Mouse (Mus musculus) brain, adult 10 weeks (tissue): ENCODE measurements around the gene Kcnh2. TPM values are rescaled to one million over a fixed set of nuclear protein-coding genes. Genes with fewer than 3 reads are reported as not detected.

ENCODE experiments used
- polyA plus RNA-seq: library from polyadenylated mRNA; stranded (reverse); fragments of 350-450 nt; fragmentation: Illumina TruSeq; extraction: RNeasy Lipid Tissue Mini Kit (QIAGEN cat#74804); gene quantifications from one replicate; pipeline ENCODE4 v1.2.3, GENCODE M21; 2015; ENCODE audit warnings: low read depth, low replicate concordance

Kcnh2 gene
- polyA plus RNA-seq, result 22.7 TPM

DNA sequence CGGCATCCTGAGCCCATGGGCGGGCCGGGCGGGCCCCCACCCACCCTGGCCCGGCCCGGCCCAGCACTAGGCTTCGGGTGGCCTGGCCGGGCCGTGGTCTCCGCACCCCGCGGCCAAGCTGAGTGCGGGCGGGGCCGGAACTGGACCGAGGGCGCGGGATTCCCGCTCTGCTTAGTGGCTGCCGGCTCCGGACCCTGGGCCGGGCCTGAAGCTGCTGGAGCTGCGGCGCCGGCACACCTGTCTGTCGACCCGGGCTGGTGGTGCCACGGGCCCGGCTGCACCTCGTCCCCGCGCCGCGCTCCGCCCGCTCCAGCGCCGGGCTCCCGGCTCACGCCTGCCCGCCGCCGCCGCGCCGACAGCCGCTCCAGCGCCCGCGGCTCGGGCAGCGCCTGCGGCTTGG lies at the start of gene Kcnh2:
TSS of gene Kcnh2 (minus strand) at position 327 of the 400 bp plus-strand sequence.

DNA sequence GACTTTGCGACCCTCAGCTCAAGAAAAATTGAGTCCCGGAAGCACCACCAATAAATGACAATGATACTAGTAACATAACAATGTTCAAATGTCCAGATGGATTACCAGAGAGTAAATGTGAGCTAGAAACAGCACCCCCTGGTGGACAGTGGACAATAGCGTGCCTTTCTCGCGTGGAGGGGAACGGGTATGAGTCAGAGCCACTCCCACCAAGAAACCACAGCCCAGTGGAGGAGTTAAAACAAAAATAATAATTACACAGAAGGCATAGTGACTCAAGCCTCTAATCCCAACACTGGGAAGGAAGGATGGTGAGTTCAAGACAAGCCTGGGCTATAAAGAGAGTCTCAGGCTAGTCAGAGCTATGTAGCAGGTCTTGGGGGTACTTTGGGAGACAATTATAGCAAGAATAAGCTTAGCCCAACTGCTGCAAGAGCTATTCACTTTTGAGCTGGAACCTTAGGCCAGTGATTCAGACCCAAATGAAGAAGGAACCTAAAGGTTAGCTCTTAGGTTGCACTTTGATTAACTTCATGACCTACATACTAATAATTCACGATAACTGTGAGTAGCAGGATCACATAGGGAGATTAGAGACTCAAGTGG lies 42.1 kb upstream of the Kcnh2 start, which contains the start of gene Abcb8:
TSS of gene Abcb8 (plus strand) at position 272 of the 606 bp plus-strand sequence.

DNA sequence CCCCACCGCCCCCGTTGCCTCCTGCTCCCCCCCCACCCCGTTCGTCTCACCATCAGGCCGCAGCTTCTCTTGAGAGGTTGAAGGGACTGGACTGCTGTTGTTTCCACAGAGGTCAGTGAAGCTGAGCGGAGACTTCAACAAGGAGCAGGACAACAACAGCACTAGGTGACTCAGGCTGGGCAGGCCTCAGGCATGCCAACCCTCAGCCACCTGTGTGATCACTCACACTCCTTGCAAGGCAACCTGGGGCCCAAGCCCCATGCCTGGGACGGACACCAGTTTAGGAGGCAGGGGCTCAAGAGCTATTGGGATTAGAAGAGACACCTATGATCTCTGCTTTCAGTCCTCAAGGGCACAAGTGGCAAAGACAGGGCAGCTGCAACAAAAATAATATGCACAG lies 40.5 kb upstream of the Kcnh2 start, which contains the start of gene Atg9b:
TSS of gene Atg9b (minus strand) at position 280 of the 400 bp plus-strand sequence.

DNA sequence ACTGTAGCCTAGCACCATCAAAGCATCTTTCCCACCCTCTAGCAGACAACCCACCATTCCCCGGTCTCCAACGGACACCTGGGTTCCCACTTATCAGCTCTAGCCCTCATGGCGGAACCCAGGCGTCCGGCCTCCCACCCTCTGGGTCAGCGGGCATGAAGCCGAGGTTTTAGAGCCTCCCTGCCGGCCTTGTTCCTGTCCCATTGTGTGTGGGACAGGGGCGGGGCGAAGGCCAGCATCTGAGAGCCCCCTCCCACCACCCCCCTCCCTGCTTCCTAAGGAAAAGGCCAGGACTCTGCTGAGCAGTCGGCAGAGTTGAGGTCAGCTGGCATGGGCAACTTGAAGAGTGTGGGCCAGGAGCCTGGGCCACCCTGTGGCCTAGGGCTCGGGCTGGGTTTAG lies 13.1 kb upstream of the Kcnh2 start, which contains the start of gene Nos3:
TSS of gene Nos3 (plus strand) at position 303 of the 400 bp plus-strand sequence.

Other genes with a start within 250 kb of the Kcnh2 start
- 8.6 TPM for gene Nupl2, start 186.6 kb downstream of the Kcnh2 start, polyA plus RNA-seq
- gene Nos3, start 13.2 kb upstream of the Kcnh2 start, polyA plus RNA-seq, result 5.9 TPM
- 6.0 TPM for gene Atg9b, start 40.5 kb upstream of the Kcnh2 start, polyA plus RNA-seq
- gene Abcb8, start 42.1 kb upstream of the Kcnh2 start, polyA plus RNA-seq, result 46.2 TPM
- gene Asic3, start 61.8 kb upstream of the Kcnh2 start, polyA plus RNA-seq, result 0.19 TPM
- gene Cdk5, start 71.9 kb upstream of the Kcnh2 start, polyA plus RNA-seq, result 176 TPM
- 30.8 TPM for gene Slc4a2, start 72.2 kb upstream of the Kcnh2 start, polyA plus RNA-seq
- gene Fastk, start 93.7 kb upstream of the Kcnh2 start, polyA plus RNA-seq, result 114 TPM
- 35.1 TPM for gene Tmub1, start 96.2 kb upstream of the Kcnh2 start, polyA plus RNA-seq
- 378 TPM for gene Agap3, start 100.6 kb upstream of the Kcnh2 start, polyA plus RNA-seq
- 0.33 TPM for gene Gbx1, start 175.6 kb upstream of the Kcnh2 start, polyA plus RNA-seq
- 0.24 TPM for gene Asb10, start 189.4 kb upstream of the Kcnh2 start, polyA plus RNA-seq
- not detected for gene 4931409K22Rik, start 205.2 kb upstream of the Kcnh2 start, polyA plus RNA-seq
- gene Abcf2, start 225.9 kb upstream of the Kcnh2 start, polyA plus RNA-seq, result 99.2 TPM
- gene Chpf2, start 235.1 kb upstream of the Kcnh2 start, polyA plus RNA-seq, result 25.9 TPM